Mouse (Mus musculus) kidney, adult 2 months (tissue): ENCODE measurements around the gene Ezh2.

Experiments used
- CTCF ChIP-seq: fragments of 200-500 bp; conservative IDR thresholded peaks from 2 replicates; pipeline ENCODE4 v1.5.1; 2011; ENCODE audit warnings: low read depth, mild to moderate bottlenecking, control low read depth, low read length, moderate library complexity, mixed read lengths; ENCODE audit not compliant: insufficient read depth, insufficient read length
- POLR2A ChIP-seq: fragments of 200-500 bp; IDR thresholded peaks from one replicate; pipeline ENCODE4 v1.6.1; 2011; ENCODE audit warnings: low read depth, low read length, control low read depth

GRCm38 (mm10) chr6:47593590-47593989 is 1.6 kb downstream of the Ezh2 start:
- TF ChIP-seq CTCF (no peak), POLR2A (no peak)
